Mouse (Mus musculus) intestine, postnatal 0 days (tissue): Measurements from ENCODE around the gene Tspan11. TPM values are rescaled to one million over a fixed set of nuclear protein-coding genes. Genes with fewer than 3 reads are reported as not detected.

Experiments
- ATAC-seq: fragments of 200-750 bp; cut with Nextera tagmentation; 2 replicates; pipeline ENCODE4 v1.8.0; 2017; ENCODE audit warnings: mild to moderate bottlenecking, moderate TSS enrichment, moderate library complexity
- H3K27ac ChIP-seq: fragments of 300-500 bp; sonication (generic); 2 replicates; pipeline ENCODE4 v1.5.1; 2014; ENCODE audit warnings: mild to moderate bottlenecking, low read depth, low read length, moderate library complexity
- H3K27me3 ChIP-seq: fragments of 300-500 bp; sonication (generic); replicated peaks from 2 replicates; pipeline ENCODE4 v1.6.1; 2014; ENCODE audit warnings: low read length, mixed read lengths; ENCODE audit not compliant: control insufficient read depth, insufficient read depth
- H3K36me3 ChIP-seq: fragments of 300-500 bp; sonication (generic); 2 replicates; pipeline ENCODE4 v1.6.1; 2014; ENCODE audit warnings: mild to moderate bottlenecking, moderate library complexity; ENCODE audit not compliant: control insufficient read depth, insufficient read depth
- H3K4me1 ChIP-seq: fragments of 300-500 bp; sonication (generic); replicated peaks from 2 replicates; pipeline ENCODE4 v1.6.1; 2014; ENCODE audit warnings: antibody characterized with exemption, low read length, mixed read lengths; ENCODE audit not compliant: control insufficient read depth, insufficient read depth
- H3K4me2 ChIP-seq: fragments of 300-500 bp; sonication (generic); replicated peaks from 2 replicates; pipeline ENCODE4 v1.6.1; 2014; ENCODE audit warnings: low read depth, mild to moderate bottlenecking, moderate library complexity
- H3K4me3 ChIP-seq: fragments of 300-500 bp; sonication (generic); 2 replicates; pipeline ENCODE4 v1.5.1; 2014; ENCODE audit warnings: low read depth, low read length
- H3K9ac ChIP-seq: fragments of 300-500 bp; sonication (generic); 2 replicates; pipeline ENCODE4 v1.6.1; 2014; ENCODE audit warnings: mild to moderate bottlenecking, low read depth, low read length
- H3K9me3 ChIP-seq: fragments of 300-500 bp; sonication (generic); 2 replicates; pipeline ENCODE4 v1.6.1; 2016; ENCODE audit warnings: mixed run types; ENCODE audit not compliant: control insufficient read depth
- CTCF ChIP-seq: sonication (generic); IDR thresholded peaks from 2 replicates; pipeline ENCODE4 v1.5.1; 2016; ENCODE audit warnings: low read depth, mild to moderate bottlenecking, control low read depth, antibody characterized with exemption, moderate library complexity
- WGBS: fragments of 180-500 bp; shearing (Covaris S2); extraction: QIAGEN DNeasy Blood & Tissue Kit; methylation state at CpG from one replicate; pipeline ENCODE4 v1.1.7; 2014; 5-methylcytosine and 5-hydroxymethylcytosine counted together
- polyA plus RNA-seq: library from polyadenylated mRNA; unstranded; fragments of >200 nt; fragmentation: Nextera tagmentation; extraction: Ambion mirVana; gene quantifications from 2 replicates; pipeline ENCODE4 v1.2.1, GENCODE M21; 2015

Tspan11 gene
- polyA plus RNA-seq, 1 experiment from 2014 or later, result 2.7 TPM

GRCm38 (mm10) chr6:127849496-127849895 is 37.9 kb upstream of the Tspan11 start:
- Histone ChIP-seq H3K4me3 (no peak overlapping the region), H3K4me2 (no peak overlapping the region), H3K9me3 (no peaks in the 10 kb centered on the region), H3K9ac (no peak overlapping the region), H3K27me3 (no peaks in the 10 kb centered on the region), H3K27ac (no peak overlapping the region), H3K4me1 (no peaks in the 10 kb centered on the region), H3K36me3 (no peaks in the 10 kb centered on the region)
- 62% methylated on average over 6 of the region's 6 CpGs for WGBS
- no peak for ATAC-seq
- no peak for TF ChIP-seq CTCF

DNA sequence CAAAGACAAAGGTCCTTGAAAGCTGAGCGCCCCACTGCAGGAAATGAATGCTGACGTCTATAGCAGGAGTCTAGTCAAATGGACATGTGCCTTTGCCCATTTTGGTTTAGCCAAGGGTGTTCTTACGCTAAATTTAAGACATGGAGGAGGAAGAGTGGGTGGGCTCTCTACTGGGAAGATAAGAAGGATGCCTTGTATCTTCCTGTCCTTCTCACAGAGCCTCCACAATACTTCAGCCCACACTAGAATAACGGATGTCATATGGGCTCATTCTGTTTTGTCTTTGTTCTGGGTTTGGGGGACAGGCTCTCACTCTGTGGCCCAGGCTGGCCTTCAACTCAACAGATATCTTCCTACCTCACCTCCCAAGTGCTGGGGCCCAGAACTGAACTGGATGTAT is 35.8 kb upstream of the Tspan11 start:
- Histone ChIP-seq H3K9me3 (no peaks in the 10 kb centered on the region), H3K27ac (no peak overlapping the region), H3K9ac (no peak overlapping the region), H3K36me3 (no peaks in the 10 kb centered on the region), H3K4me2 (no peak overlapping the region), H3K4me1 (no peaks in the 10 kb centered on the region), H3K27me3 (no peaks in the 10 kb centered on the region), H3K4me3 (no peak overlapping the region)
- TF ChIP-seq CTCF, result no peak
- 88% methylated on average over 4 of the region's 4 CpGs for WGBS
- ATAC-seq, result no peak

DNA sequence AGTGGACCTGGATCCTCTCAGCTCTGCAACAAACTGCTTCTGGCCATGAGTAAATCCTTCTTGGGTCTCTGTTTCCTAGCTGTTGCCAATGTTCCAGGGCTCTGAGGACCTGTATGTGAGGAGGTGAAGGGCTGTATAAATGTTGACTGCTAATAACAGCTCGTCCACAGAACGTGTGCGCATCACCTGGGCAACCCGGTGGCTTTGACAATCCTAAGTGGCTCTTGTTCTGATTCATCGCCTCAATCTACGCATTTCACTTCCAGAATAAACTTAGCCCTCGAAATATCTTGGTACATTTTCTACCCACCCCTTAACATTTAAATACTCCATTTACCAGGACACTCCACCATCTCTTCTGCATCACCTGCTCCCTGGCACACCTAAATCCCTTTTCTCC is 34.1 kb upstream of the Tspan11 start:
- ATAC-seq, result no peak
- H3K9ac ChIP-seq, result no peak overlapping the region
- no peak overlapping the region for H3K4me3 ChIP-seq
- H3K4me1 ChIP-seq, result no peaks in the 10 kb centered on the region
- H3K9me3 ChIP-seq, result no peaks in the 10 kb centered on the region
- no peaks in the 10 kb centered on the region; the same call in 1 of the 2 replicates for H3K27me3 ChIP-seq
- no peak for TF ChIP-seq CTCF
- H3K27ac ChIP-seq, result no peak overlapping the region
- 93% methylated on average over 7 of the region's 7 CpGs for WGBS
- H3K4me2 ChIP-seq, result 0 out of 2 replicates have a peak overlapping the region, but pooled peaks have one; percentile 49
- H3K36me3 ChIP-seq, result no peaks in the 10 kb centered on the region

GRCm38 (mm10) chr6:127853771-127854687 is 33.4 kb upstream of the Tspan11 start:
- Histone ChIP-seq H3K9ac (no peak overlapping the region), H3K4me1 (no peaks in the 10 kb centered on the region), H3K4me3 (no peak overlapping the region), H3K27me3 (no peaks in the 10 kb centered on the region; the same call in 1 of the 2 replicates), H3K36me3 (no peaks in the 10 kb centered on the region), H3K9me3 (no peaks in the 10 kb centered on the region), H3K4me2 (peak overlapping the region; percentile 49), H3K27ac (no peak overlapping the region)
- peak; percentile 41 for ATAC-seq
- 14% methylated on average over 16 of the region's 16 CpGs for WGBS
- TF ChIP-seq CTCF, result no peak

GRCm38 (mm10) chr6:127854688-127855013 is 32.7 kb upstream of the Tspan11 start:
- no peak for TF ChIP-seq CTCF
- no peak overlapping the region for H3K27ac ChIP-seq
- no peak for ATAC-seq
- WGBS, result 96% methylated on average over 2 of the region's 2 CpGs
- H3K4me2 ChIP-seq, result peak overlapping the region; percentile 49; the same call in 1 of the 2 replicates
- H3K36me3 ChIP-seq, result no peaks in the 10 kb centered on the region
- no peaks in the 10 kb centered on the region; the same call in 1 of the 2 replicates for H3K27me3 ChIP-seq
- no peaks in the 10 kb centered on the region for H3K9me3 ChIP-seq
- no peak overlapping the region for H3K4me3 ChIP-seq
- no peaks in the 10 kb centered on the region for H3K4me1 ChIP-seq
- no peak overlapping the region for H3K9ac ChIP-seq

- Histone ChIP-seq H3K4me3 (no peak overlapping the region), H3K27me3 (no peaks in the 10 kb centered on the region; the same call in 1 of the 2 replicates), H3K4me1 (no peaks in the 10 kb centered on the region), H3K9me3 (no peaks in the 10 kb centered on the region), H3K27ac (no peak overlapping the region), H3K36me3 (no peaks in the 10 kb centered on the region), H3K9ac (no peak overlapping the region), H3K4me2 (no peak overlapping the region)
- WGBS, result 67% methylated on average over 9 of the region's 9 CpGs
- TF ChIP-seq CTCF, result no peak
- no peak for ATAC-seq
These were observed 31.6 kb upstream of the Tspan11 start for GRCm38 (mm10) chr6:127855711-127856295.
